Mouse (Mus musculus) Patski (cell line): ENCODE data around the gene Usp43. TPM values are rescaled to one million over a fixed set of nuclear protein-coding genes. Genes with fewer than 3 reads are reported as not detected.

Experiments used
- ATAC-seq: fragments of 100-300 bp; one replicate; pipeline ENCODE4 v1.8.0; 2021
- CTCF ChIA-PET: fragments of 350-600 bp; sonication (Branson Sonifier 250); formaldehyde crosslinking; loops from one replicate; lab custom pipeline; 2022; ENCODE audit warnings: inconsistent platforms; lab: Charles Lee
- POLR2A ChIA-PET: fragments of 350-600 bp; sonication (Branson Sonifier 250); formaldehyde crosslinking; loops from one replicate; lab custom pipeline; 2022; ENCODE audit warnings: antibody characterized with exemption, inconsistent platforms; lab: Charles Lee
- DNase-seq: peaks from one replicate; pipeline ENCODE4 v3.0.0-alpha.2; 2011; ENCODE audit warnings: low read depth, low spot score
- H3K27me3 ChIP-seq: fragments of 371-371 bp; one replicate; pipeline ENCODE4 v1.5.1; 2021
- CTCF ChIP-seq: fragments of 100-300 bp; IDR thresholded peaks from one replicate; pipeline ENCODE4 v1.5.1; 2021
- in situ Hi-C: fragments of 300-500 bp; cut with MboI; formaldehyde crosslinking; loops from 3 replicates; pipeline ENCODE4 v1.11.1; 2018; ENCODE audit warnings: low pct_unique_long_range_greater_than_20kb, mixed read lengths
- polyA plus RNA-seq: library from polyadenylated mRNA; unstranded; gene quantifications from one replicate; pipeline ENCODE4 v1.2.3, GENCODE M21; 2021

The Usp43 gene
- polyA plus RNA-seq, 1 experiment from 2014 or later: 6.6 TPM

DNA sequence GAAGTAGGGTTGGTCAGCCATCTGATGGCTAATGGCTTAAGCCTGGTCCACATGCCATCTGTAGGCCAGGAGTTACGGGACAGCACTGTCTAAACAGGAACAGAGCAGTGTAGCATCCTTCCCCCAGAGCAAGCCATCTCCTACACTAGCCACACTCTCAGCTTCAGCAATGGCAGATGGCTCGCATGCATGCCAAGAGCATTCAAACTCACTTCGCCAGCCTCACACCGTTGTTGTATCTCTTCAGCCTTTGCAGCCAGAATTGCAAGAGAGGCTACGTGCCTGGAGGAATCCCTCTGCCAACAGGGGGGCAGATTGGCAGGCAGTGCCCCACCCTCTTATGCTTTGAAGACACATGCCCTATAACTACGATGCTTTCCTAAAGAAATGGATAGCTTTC, 100.4 kb downstream of the Usp43 start:
- in situ Hi-C loops: loop anchor here (5.0 kb wide), 3 partner anchors 36 to 101 kb away; partner anchors contain the start of gene Usp43
- CTCF ChIA-PET: interaction anchor here (1.2 kb wide), 1 partner anchor 39 kb away, joined by 3 read pairs; no protein-coding TSS in a partner anchor
- H3K27me3 ChIP-seq: no peaks in the 10 kb centered on the region
- ATAC-seq: no peak
- POLR2A ChIA-PET: no interaction called here
- no peak for DNase-seq
- no peak for TF ChIP-seq CTCF

DNA sequence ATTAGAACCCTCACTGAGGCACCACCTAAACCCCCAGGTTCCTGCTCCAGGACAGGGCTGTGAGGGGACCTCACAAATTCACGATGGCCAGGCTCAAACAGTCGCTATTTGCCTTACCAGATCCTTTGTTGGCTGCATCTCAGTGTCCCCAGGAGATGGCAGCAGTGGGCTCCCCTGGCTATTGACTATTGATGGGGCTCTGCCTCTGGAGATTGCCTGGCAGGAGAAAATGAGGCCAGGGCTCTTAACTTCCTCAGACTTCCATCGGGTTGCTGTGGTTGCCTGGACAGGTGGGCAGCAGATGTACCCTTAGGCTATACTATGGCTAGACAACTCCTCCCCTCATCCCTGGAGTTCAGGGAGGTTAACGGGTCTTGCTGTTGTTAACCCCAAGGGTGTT, 101.7 kb downstream of the Usp43 start:
- in situ Hi-C loops: loop anchor here (5.0 kb wide), 3 partner anchors 37 to 102 kb away; partner anchors contain the start of gene Usp43
- POLR2A ChIA-PET: no interaction called here
- peaks cover 2% of the 10 kb centered on the region for H3K27me3 ChIP-seq
- CTCF ChIA-PET: interaction anchor here (1.0 to 2.2 kb wide), 3 partner anchors 7 to 40 kb away, joined by 3 to 5 read pairs (median 5); no protein-coding TSS in a partner anchor
- peak; percentile 47 for ATAC-seq
- DNase-seq: no peak
- TF ChIP-seq CTCF: peak; percentile 70

DNA sequence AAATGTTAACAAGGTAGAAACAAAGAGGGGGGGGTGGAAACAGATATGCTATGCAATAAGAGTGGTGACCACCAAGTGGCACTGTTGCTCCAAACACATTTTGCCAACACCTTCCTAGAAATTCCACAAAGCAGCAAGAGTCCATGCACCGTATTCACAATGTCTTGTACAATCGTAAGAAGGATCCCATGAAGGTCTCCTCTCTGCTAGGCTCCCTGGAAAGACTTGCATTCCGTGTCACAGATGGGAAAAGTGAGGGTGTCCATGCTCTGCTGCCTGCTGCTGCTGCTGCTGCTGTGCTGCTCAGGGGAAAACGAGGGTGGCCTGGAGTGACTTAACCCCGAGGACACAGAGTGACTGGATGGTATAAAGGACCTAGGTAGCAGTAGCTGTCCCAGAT, 102.3 kb downstream of the Usp43 start:
- ChIA-PET POLR2A (no interaction called here), CTCF (interaction anchor here (1.0 to 2.2 kb wide), 2 partner anchors 8 to 35 kb away, joined by 5 read pairs; no protein-coding TSS in a partner anchor)
- H3K27me3 ChIP-seq: peaks cover 6% of the 10 kb centered on the region
- peak; percentile 74 for TF ChIP-seq CTCF
- ATAC-seq: peak; percentile 29
- peak; percentile 20 for DNase-seq
- in situ Hi-C loops: loop anchor here (5.0 kb wide), 3 partner anchors 38 to 103 kb away; partner anchors contain the start of gene Usp43

DNA sequence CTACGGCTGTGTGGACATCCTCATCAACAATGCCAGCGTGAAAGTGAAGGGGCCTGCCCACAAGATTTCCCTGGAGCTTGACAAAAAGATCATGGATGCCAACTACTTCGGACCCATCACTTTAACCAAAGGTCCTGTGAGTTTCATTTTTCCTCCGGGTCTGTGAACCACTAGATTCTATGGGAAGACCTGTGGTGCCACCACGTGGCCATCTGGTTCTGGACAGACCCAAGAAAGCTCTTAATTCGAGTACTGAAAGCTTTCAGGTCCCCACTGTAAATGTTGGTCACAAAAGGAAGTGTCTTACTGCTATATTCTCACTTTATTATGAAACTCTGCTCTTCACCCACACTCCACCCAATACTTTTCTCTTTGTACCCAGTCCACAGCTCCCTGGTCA, 110.4 kb downstream of the Usp43 start:
- no peak for ATAC-seq
- POLR2A ChIA-PET: no interaction called here
- no peak for DNase-seq
- in situ Hi-C loops: no loop called here
- TF ChIP-seq CTCF: peak; percentile 41
- peaks cover 32% of the 10 kb centered on the region for H3K27me3 ChIP-seq
- CTCF ChIA-PET: interaction anchor here (0.8 to 1.8 kb wide), 3 partner anchors 9 to 127 kb away, joined by 3 to 5 read pairs (median 3); no protein-coding TSS in a partner anchor

DNA sequence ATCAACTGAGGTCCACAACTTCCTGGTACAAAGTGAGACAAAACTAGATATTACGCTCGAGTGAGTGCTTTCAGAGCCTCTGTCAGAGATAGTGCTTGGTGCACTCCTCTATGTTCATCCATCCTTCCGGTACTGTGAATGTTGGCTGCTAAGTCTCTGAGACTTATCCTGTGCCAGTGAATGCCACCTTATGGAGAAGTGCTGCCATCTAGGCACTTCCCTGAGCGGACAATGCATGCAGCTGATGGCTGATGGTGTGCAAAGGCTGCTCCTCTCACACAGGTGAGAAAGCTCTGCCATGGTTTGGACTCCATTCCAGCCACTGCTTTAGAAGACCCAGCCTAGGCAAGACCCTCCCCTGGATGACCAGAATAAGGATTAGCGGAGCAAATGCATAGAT, 113.9 kb downstream of the Usp43 start:
- no peak for ATAC-seq
- CTCF ChIA-PET: no interaction called here
- TF ChIP-seq CTCF: no peak
- POLR2A ChIA-PET: no interaction called here
- in situ Hi-C loops: no loop called here
- no peak for DNase-seq
- peaks cover 32% of the 10 kb centered on the region for H3K27me3 ChIP-seq

DNA sequence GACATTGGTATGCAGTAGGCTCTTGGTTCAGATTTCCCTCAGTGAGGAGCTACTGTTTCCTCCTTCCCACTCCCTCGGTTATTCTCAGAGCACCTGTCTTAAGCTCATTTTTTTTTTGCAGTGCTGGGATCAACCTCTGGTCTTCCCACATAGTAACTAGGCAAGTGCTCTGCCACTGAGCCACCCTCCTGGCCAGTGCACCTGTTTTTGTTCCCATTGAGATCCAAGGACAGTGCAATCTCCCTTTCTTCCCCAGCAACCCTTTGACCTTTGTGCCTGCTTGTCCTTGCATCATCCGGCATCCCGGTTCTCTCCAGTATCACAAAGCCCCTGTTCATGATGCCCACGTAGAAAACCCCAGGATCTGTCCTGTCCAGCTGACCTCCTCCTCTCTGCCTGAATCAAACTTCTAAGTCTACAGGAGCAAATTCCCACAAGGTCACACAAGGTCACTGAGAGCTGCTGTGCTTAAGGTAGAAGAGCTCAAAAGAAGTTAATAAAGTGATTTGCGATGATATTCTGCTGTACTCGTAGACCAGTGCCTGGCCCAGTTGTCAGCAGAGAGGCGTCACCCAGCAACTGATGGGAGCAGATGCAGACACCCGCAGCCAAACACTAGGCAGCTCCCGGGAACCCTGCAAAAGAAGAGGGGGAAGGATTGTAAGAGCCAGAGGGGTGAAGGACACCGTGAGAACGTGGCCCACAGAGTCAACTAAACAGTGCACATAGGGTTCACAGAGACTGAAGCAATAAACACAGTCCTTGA, 114.9 kb downstream of the Usp43 start:
- TF ChIP-seq CTCF: no peak
- peaks cover 32% of the 10 kb centered on the region for H3K27me3 ChIP-seq
- POLR2A ChIA-PET: no interaction called here
- CTCF ChIA-PET: no interaction called here
- ATAC-seq (no peak), DNase-seq (no peak)
- in situ Hi-C loops: no loop called here

DNA sequence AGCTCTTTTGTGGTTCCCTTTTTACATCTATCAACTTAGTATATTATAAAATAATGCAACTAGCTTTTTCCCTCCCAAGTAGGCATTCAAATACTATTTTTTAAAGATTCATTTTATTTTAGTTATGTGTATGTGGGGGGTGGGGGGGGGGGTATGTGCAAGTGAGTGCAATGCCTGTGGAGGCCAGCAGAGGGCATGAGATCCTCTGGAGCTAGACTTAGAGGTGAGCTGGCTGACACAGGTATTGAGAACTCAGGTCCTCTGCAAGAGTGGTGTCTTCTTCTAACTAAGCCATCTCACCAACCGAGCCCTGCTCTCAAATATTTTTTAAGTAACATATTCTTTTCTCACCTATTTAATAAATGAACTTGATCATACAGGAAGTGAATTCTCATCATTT, 116.4 kb downstream of the Usp43 start:
- DNase-seq (no peak), ATAC-seq (no peak)
- TF ChIP-seq CTCF: no peak
- ChIA-PET CTCF (interaction anchor here (1.4 kb wide), 1 partner anchor 13 kb away, joined by 4 read pairs; no protein-coding TSS in a partner anchor), POLR2A (interaction anchor here (0.6 kb wide), 1 partner anchor 22 kb away, joined by 4 read pairs; no protein-coding TSS in a partner anchor)
- in situ Hi-C loops: no loop called here
- H3K27me3 ChIP-seq: peaks cover 33% of the 10 kb centered on the region

Other genes starting within 250 kb of the Usp43 start
- not detected for gene Rcvrn, start 226.8 kb downstream of the Usp43 start, polyA plus RNA-seq
- gene Glp2r, start 151.0 kb downstream of the Usp43 start, polyA plus RNA-seq: not detected
- not detected for gene Gsg1l2, start 147.5 kb downstream of the Usp43 start, polyA plus RNA-seq
- not detected for gene Dhrs7c, start 124.0 kb downstream of the Usp43 start, polyA plus RNA-seq
- 1.9 TPM for gene Cfap52, start 43.5 kb upstream of the Usp43 start, polyA plus RNA-seq
- 64.8 TPM for gene Stx8, start 44.0 kb upstream of the Usp43 start, polyA plus RNA-seq